28 mouse cellular contexts compared by ENCODE assay signal in the genomic region with DNA sequence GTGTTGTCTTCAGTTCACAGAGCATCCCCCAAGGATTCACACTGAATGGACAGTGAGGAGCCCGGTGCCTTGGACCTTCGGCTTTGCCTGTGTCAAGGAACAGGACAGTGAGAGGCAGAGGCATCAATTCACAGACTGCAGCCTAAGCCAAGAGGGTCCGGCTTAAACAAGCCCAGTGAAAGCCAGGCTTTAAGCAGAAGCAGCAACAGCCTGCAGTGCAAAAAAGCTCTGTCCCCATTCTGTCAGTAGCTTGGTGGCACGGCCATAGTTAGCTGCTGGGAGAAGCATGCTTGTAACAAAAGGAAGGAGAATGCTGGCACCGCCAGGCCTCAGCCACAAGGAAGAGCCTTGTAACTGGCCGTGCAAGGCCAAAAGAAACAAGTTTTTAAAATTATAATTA. TPM values are rescaled to one million over a fixed set of nuclear protein-coding genes. Genes with fewer than 3 reads are reported as not detected.
DNase-seq lines count a peak whose midpoint lies in the region; ATAC-seq and TF ChIP-seq lines count a peak whose summit lies in the region.
"Had no signal": no experiment of that assay in that cellular context is flagged by ENCODE, and none has a peak within 500 bp of the region (broad histone marks: within the 10 kb centered on the region; RNA-seq: fewer than 3 reads in every experiment).

No protein-coding gene starts in this region.

- WGBS in midbrain, postnatal 0 days, result 53% methylated on average over 6 of the region's 6 CpGs
- 59% methylated on average over 6 of the region's 6 CpGs for WGBS in midbrain, embryonic 15.5 days
- 54% methylated on average over 6 of the region's 6 CpGs for WGBS in forebrain, embryonic 13.5 days

- H3K9ac ChIP-seq in midbrain, postnatal 0 days (replicated peaks; ENCODE audit: low read length, poor library complexity, severe bottlenecking), result no peak overlapping the region
- no peak overlapping the region for H3K9ac ChIP-seq in midbrain, embryonic 15.5 days
- H3K9ac ChIP-seq in forebrain, embryonic 13.5 days, result peak overlapping the region; percentile 22; the same call in 1 of the 2 replicates
- H3K9ac ChIP-seq: embryonic facial prominence, embryonic 12.5 days; hindbrain, embryonic 12.5 days; intestine, embryonic 15.5 days; neural tube, embryonic 13.5 days had no signal

- no peaks in the 10 kb centered on the region for H3K4me1 ChIP-seq in midbrain, postnatal 0 days (ENCODE audit: insufficient read depth, low read length)
- H3K4me1 ChIP-seq in midbrain, embryonic 15.5 days, result peaks cover 8% of the 10 kb centered on the region; the same call in 1 of the 2 replicates
- H3K4me1 ChIP-seq in forebrain, embryonic 13.5 days, result peaks cover 40% of the 10 kb centered on the region
- H3K4me1 ChIP-seq: intestine, embryonic 15.5 days had no signal

- H3K27me3 ChIP-seq in midbrain, postnatal 0 days (ENCODE audit: insufficient read depth, low read length), result no peaks in the 10 kb centered on the region
- no peaks in the 10 kb centered on the region for H3K27me3 ChIP-seq in midbrain, embryonic 15.5 days (replicated peaks)
- H3K27me3 ChIP-seq in forebrain, embryonic 13.5 days, result no peaks in the 10 kb centered on the region
- H3K27me3 ChIP-seq: embryonic facial prominence, embryonic 12.5 days; hindbrain, embryonic 12.5 days; intestine, embryonic 15.5 days; neural tube, embryonic 13.5 days had no signal

- intact Hi-C loops in gastrocnemius, postnatal 36 days (cut with DNase I), result no loop called here

- TF ChIP-seq CTCF in midbrain, postnatal 0 days (IDR thresholded peaks at IDR 0.05), result no peak

- peak; percentile 33 to 36 for DNase-seq in cerebellum, postnatal 10 days
- DNase-seq in cerebellum, postnatal 4 days (ENCODE audit: low spot score in 2 of 2), result no peak
- peak; percentile 46 for DNase-seq in midbrain, postnatal 0 days (ENCODE audit: low spot score)
- DNase-seq in retina, embryonic 14.5 days (ENCODE audit: low spot score), result peak; percentile 40
- DNase-seq in gastrocnemius, postnatal 36 days, result no peak
- DNase-seq: adrenal gland, postnatal 10 days; cerebellum, adult 11 months; cerebellum, adult 9-11 months; kidney, postnatal 4 days; lung, postnatal 4 days; midbrain, embryonic 14.5 days; thymus, postnatal 14 days had no signal

- no peaks in the 10 kb centered on the region for H3K9me3 ChIP-seq in midbrain, postnatal 0 days (ENCODE audit: low read length)
- no peaks in the 10 kb centered on the region for H3K9me3 ChIP-seq in midbrain, embryonic 15.5 days
- H3K9me3 ChIP-seq in forebrain, embryonic 13.5 days (replicated peaks), result no peaks in the 10 kb centered on the region
- H3K9me3 ChIP-seq: embryonic facial prominence, embryonic 12.5 days; hindbrain, embryonic 12.5 days; intestine, embryonic 15.5 days; neural tube, embryonic 13.5 days had no signal

- peak; percentile 60; the same call in 1 of the 2 replicates for ATAC-seq in midbrain, postnatal 0 days (ENCODE audit: low FRiP score)
- no peak for ATAC-seq in midbrain, embryonic 15.5 days (replicated peaks)
- no peak for ATAC-seq in forebrain, embryonic 13.5 days
- no peak for ATAC-seq in cerebellum, adult (ENCODE audit: insufficient number of reproducible peaks, low FRiP score, low TSS enrichment)
- ATAC-seq: activated CD4-positive, CD25-positive, alpha-beta regulatory T cell, adult 4 months; intestine, embryonic 15.5 days had no signal

- no peak overlapping the region for H3K4me3 ChIP-seq in midbrain, postnatal 0 days (ENCODE audit: low read depth, low read length)
- no peak overlapping the region for H3K4me3 ChIP-seq in midbrain, embryonic 15.5 days
- no peak overlapping the region for H3K4me3 ChIP-seq in forebrain, embryonic 13.5 days
- H3K4me3 ChIP-seq: embryonic facial prominence, embryonic 12.5 days; hindbrain, embryonic 12.5 days; intestine, embryonic 15.5 days; left cerebral cortex, adult 2 months; myocyte; neural tube, embryonic 13.5 days had no signal

- peak overlapping the region; percentile 32; the same call in 1 of the 2 replicates for H3K27ac ChIP-seq in midbrain, postnatal 0 days (ENCODE audit: low read depth, low read length)
- no peak overlapping the region for H3K27ac ChIP-seq in midbrain, embryonic 15.5 days
- 0 out of 2 replicates have a peak overlapping the region, but pooled peaks have one; percentile 54 for H3K27ac ChIP-seq in forebrain, embryonic 13.5 days
- H3K27ac ChIP-seq: embryonic facial prominence, embryonic 12.5 days; hindbrain, embryonic 12.5 days; intestine, embryonic 15.5 days; left cerebral cortex, adult 2 months; neural tube, embryonic 13.5 days had no signal

- no peak overlapping the region for H3K4me2 ChIP-seq in midbrain, postnatal 0 days (ENCODE audit: low read depth, low read length, poor library complexity, severe bottlenecking)
- H3K4me2 ChIP-seq in midbrain, embryonic 15.5 days, result no peak overlapping the region
- H3K4me2 ChIP-seq in forebrain, embryonic 13.5 days, result no peak overlapping the region
- H3K4me2 ChIP-seq: embryonic facial prominence, embryonic 12.5 days; heart, embryonic 11.5 days; hindbrain, embryonic 12.5 days; intestine, embryonic 15.5 days; neural tube, embryonic 13.5 days had no signal

- H3K36me3 ChIP-seq in midbrain, postnatal 0 days (ENCODE audit: insufficient read depth, low read length), result no peaks in the 10 kb centered on the region
- H3K36me3 ChIP-seq in midbrain, embryonic 15.5 days (replicated peaks), result no peaks in the 10 kb centered on the region
- no peaks in the 10 kb centered on the region for H3K36me3 ChIP-seq in forebrain, embryonic 13.5 days (ENCODE audit: poor library complexity, severe bottlenecking)
- H3K36me3 ChIP-seq: embryonic facial prominence, embryonic 12.5 days; hindbrain, embryonic 12.5 days; intestine, embryonic 15.5 days; neural tube, embryonic 13.5 days had no signal

RNA-seq across cellular contexts. Expression of a gene that starts 40.6 kb away (rescaled TPM):
- 148 and 168 TPM in 2 replicates for total RNA-seq in midbrain, postnatal 0 days (2014; rRNA removed)
- 257 and 272 TPM in 2 replicates for polyA plus RNA-seq in midbrain, postnatal 0 days (2015; fragmentation: Nextera tagmentation; extraction: Ambion mirVana)
- polyA plus RNA-seq in midbrain, embryonic 15.5 days (2015; fragmentation: Nextera tagmentation; extraction: Ambion mirVana), result 152 and 155 TPM in 2 replicates
- 59.6 and 60.0 TPM in 2 replicates for polyA plus RNA-seq in forebrain, embryonic 13.5 days (2015; fragmentation: Nextera tagmentation; extraction: Ambion mirVana)
- not detected for total RNA-seq in gastrocnemius, postnatal 36 days (2021)
- total RNA-seq: gastrocnemius, adult 8-10 months; granulocyte monocyte progenitor cell, adult 5-6 weeks; liver, adult 2 months; megakaryocyte-erythroid progenitor cell, adult 5-6 weeks had no signal
- polyA plus RNA-seq: activated CD4-positive, CD25-positive, alpha-beta regulatory T cell, adult 4 months; heart, postnatal 0 days; liver, adult 2 months; myocyte had no signal

RNA-seq across cellular contexts. Expression of a gene that starts 45.2 kb away (rescaled TPM):
- 20.8 and 26.0 TPM in 2 replicates for total RNA-seq in midbrain, postnatal 0 days (2014; rRNA removed)
- 23.0 and 23.3 TPM in 2 replicates for polyA plus RNA-seq in midbrain, postnatal 0 days (2015; fragmentation: Nextera tagmentation; extraction: Ambion mirVana)
- 25.5 and 31.0 TPM in 2 replicates for polyA plus RNA-seq in midbrain, embryonic 15.5 days (2015; fragmentation: Nextera tagmentation; extraction: Ambion mirVana)
- 29.2 and 30.5 TPM in 2 replicates for polyA plus RNA-seq in forebrain, embryonic 13.5 days (2015; fragmentation: Nextera tagmentation; extraction: Ambion mirVana)
- total RNA-seq in gastrocnemius, postnatal 36 days (2021), result 10 to 100 TPM; 19.6 to 24.5 TPM

Comparison
In these comparisons a context has a peak if more than half of its experiments do, and no peak if none do; other contexts are left out.
1. DNase-seq: peak in cerebellum, postnatal 10 days (2 of 2), midbrain, postnatal 0 days (single experiment) and retina, embryonic 14.5 days (single experiment); none in cerebellum, postnatal 4 days (0 of 2) and gastrocnemius, postnatal 36 days (0 of 2).